Mouse (Mus musculus) layer of hippocampus, adult 6 months (tissue): ENCODE measurements around the gene Omg. TPM values are rescaled to one million over a fixed set of nuclear protein-coding genes. Genes with fewer than 3 reads are reported as not detected.

Experiments
- long read RNA-seq, 2 experiments: library from polyadenylated mRNA; unstranded; transcript quantifications; one replicate each; pipeline ENCODE4 v2.0.0; 2019 to 2020
- polyA plus RNA-seq: library from polyadenylated mRNA; unstranded; fragments of <200 nt; fragmentation: Nextera tagmentation; gene quantifications from 2 replicates; pipeline ENCODE4 v1.2.3, GENCODE M21; 2021

Gene Omg
- polyA plus RNA-seq: 29.4 and 34.9 TPM in 2 replicates
- long read RNA-seq, experiment 1, transcript Omg-201 (2 exons, 2,228 nt): major isoform, 17 of 33 reads
- long read RNA-seq, experiment 1, partial matches to known transcripts: 0 of 33 reads
- long read RNA-seq, experiment 1, other reads (novel, unspliced or antisense): 16 of 33 reads
- long read RNA-seq, experiment 2, transcript Omg-201 (2 exons, 2,228 nt): major isoform, 141 of 162 reads
- long read RNA-seq, experiment 2, partial matches to known transcripts: 0 of 162 reads
- long read RNA-seq, experiment 2, other reads (novel, unspliced or antisense): 21 of 162 reads

DNA sequence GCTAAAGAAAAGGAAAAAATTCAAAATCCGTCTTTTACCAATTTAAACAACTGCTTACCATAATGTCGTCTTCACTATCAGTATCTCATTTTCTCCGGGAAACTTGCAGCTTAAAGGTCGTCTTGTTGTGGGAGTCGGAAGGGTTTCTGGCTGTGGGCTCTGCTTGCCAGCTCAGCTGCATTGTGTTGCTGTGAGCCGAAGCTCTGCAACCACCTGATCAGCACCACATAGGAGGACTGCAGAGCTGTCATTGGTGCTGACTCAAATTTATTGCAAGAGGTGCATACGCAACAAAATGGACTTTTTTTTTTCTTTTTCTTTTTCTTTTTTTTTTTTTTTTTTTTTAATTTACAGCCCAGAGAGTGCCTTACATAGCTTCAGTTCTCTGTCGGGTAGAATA is at the start of gene Omg:
Omg (minus strand) TSS at position 240 of the 400 bp plus-strand sequence.

DNA sequence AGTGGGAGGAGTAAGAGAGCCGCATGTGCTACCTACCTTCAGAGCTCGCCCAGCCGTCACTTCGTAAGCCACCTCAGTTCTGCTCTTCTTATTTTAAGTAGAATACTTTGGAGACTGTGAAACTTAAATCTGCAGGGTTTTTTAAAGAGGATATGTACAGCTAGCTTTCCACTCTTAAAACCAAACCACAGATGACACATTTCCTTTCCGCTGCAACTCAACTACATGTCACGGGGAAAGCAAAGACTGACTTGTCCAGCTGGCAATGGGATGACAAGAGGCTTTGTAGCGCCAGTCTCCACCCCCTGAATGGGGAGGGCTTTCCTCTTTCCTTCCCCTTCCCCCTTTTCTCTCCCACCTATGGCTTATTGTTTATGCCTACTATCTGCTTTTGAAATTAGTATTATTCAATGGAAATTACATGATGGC is 26.5 kb upstream of the Omg start, which contains the start of the genes Evi2 and Evi2a:
Evi2 (minus strand) TSS at position 257 of the 429 bp plus-strand sequence.
Evi2a (minus strand) TSS at position 277 of the 429 bp plus-strand sequence.

DNA sequence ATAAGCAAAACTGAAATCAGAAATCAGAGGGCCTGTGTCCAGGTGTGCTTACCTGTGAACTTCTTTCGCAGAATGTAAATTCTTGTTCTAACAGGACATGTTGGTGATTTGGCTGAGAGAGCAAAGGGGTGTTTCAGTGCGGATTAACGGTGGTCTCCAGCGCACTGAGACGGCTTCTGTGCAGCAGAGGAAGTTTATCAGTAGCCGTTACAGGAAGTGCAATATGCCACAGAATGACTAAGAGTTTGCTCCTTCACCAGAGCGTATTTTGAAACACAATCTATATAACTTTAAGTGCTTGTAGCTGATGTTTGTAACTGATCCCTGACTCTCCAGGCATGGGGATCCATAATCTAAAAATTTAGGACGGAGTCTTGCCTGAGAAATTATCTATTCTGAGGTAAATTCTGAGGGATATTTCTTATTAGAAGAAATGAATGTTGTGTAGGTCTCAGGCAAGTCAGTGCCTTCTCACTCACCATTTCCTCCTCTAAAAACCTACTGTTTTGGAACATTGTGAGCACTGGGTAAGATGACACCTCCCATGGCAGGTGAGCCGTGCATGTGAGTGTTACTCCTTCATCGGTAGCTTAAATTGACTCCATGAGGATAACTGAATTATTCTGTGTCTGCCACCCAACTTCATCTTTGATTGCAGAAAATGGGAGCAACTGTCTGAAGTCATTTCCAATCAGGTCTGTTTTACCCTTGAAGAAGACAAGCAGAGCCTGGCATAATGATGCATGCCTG is 19.9 kb upstream of the Omg start, which contains the start of gene Evi2b:
Evi2b (minus strand) TSS at position 203 of the 750 bp plus-strand sequence.

Other genes with a start within 250 kb of the Omg start
- 4.3 and 5.4 TPM in 2 replicates for gene Wsb1, start 249.4 kb downstream of the Omg start, polyA plus RNA-seq
- gene Gm9964, start 207.2 kb downstream of the Omg start, polyA plus RNA-seq: not detected in 2 replicates
- 12.8 and 13.4 TPM in 2 replicates for gene Nf1, start 164.4 kb downstream of the Omg start, polyA plus RNA-seq
- 0.28 and 0.30 TPM in 2 replicates for gene Evi2b, start 19.7 kb upstream of the Omg start, polyA plus RNA-seq
- 0.09 and 0.10 TPM in 2 replicates for gene Evi2, start 26.5 kb upstream of the Omg start, polyA plus RNA-seq
- gene Evi2a, start 26.5 kb upstream of the Omg start, polyA plus RNA-seq: 52.9 and 56.3 TPM in 2 replicates
- 14.7 and 18.9 TPM in 2 replicates for gene Rab11fip4, start 87.1 kb upstream of the Omg start, polyA plus RNA-seq